Mouse (Mus musculus): Measurements from ENCODE around the gene Abcd2. TPM values are rescaled to one million over a fixed set of nuclear protein-coding genes. Genes with fewer than 3 reads are reported as not detected.
A peak's percentile ranks its signal among the peaks of the same experiment; 100 is the strongest.

Abcd2 gene
- polyA plus RNA-seq, 1 experiment: not detected

GRCm38 (mm10) chr15:91190519-91191207, 936 bp downstream of the Abcd2 start:
- Histone ChIP-seq H3K27ac (ENCODE audit: insufficient read depth, low read depth, low read length) (peak overlapping the region; percentile 40), H3K4me1 (ENCODE audit: control insufficient read depth, insufficient read depth, low read length) (no peaks in the 10 kb centered on the region), H3K4me3 (ENCODE audit: insufficient read depth, low read depth, low read length) (peak overlapping the region; percentile 54)
- no peak for TF ChIP-seq CTCF (IDR thresholded peaks at IDR 0.05; ENCODE audit: insufficient read depth, low read depth, low read length)
- TF ChIP-seq POLR2A (IDR thresholded peaks at IDR 0.05; ENCODE audit: insufficient read depth, low read depth, low read length): no peak
- 12% methylated on average over 17 of the region's 17 CpGs for WGBS

DNA sequence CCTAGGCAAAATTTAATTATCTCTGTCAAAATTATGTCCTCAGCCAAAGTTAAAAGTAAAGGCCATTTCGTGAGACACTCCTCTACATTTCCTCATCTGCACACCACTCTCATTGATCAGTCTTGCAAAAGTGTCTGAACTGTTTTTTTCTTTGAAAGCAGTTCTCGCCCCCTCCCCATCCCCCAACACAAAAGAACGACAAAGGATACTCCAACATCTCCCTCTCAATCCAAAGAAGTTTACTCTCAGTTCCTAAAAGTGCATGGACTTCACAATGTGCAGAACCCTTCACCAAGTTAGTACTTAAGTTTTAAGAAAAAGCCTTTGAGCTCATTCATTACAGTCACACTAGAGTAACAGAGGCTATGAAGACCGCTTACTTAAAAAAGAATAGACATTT, 1.6 kb downstream of the Abcd2 start:
- Histone ChIP-seq H3K4me3 (ENCODE audit: insufficient read depth, low read depth, low read length) (no peak overlapping the region), H3K4me1 (ENCODE audit: control insufficient read depth, insufficient read depth, low read length) (no peaks in the 10 kb centered on the region), H3K27ac (ENCODE audit: insufficient read depth, low read depth, low read length) (no peak overlapping the region)
- TF ChIP-seq CTCF (IDR thresholded peaks at IDR 0.05; ENCODE audit: insufficient read depth, low read depth, low read length) (no peak), POLR2A (IDR thresholded peaks at IDR 0.05; ENCODE audit: insufficient read depth, low read depth, low read length) (no peak)
- 6% methylated on average over 4 of the region's 4 CpGs for WGBS

- no peak overlapping the region for H3K4me3 ChIP-seq (ENCODE audit: insufficient read depth, low read depth, low read length)
- TF ChIP-seq POLR2A (IDR thresholded peaks at IDR 0.05; ENCODE audit: insufficient read depth, low read depth, low read length) (no peak), CTCF (IDR thresholded peaks at IDR 0.05; ENCODE audit: insufficient read depth, low read depth, low read length) (no peak)
- 74% methylated on average over 6 of the region's 6 CpGs for WGBS
Observed at GRCm38 (mm10) chr15:91186358-91186757, 5.2 kb downstream of the Abcd2 start.

DNA sequence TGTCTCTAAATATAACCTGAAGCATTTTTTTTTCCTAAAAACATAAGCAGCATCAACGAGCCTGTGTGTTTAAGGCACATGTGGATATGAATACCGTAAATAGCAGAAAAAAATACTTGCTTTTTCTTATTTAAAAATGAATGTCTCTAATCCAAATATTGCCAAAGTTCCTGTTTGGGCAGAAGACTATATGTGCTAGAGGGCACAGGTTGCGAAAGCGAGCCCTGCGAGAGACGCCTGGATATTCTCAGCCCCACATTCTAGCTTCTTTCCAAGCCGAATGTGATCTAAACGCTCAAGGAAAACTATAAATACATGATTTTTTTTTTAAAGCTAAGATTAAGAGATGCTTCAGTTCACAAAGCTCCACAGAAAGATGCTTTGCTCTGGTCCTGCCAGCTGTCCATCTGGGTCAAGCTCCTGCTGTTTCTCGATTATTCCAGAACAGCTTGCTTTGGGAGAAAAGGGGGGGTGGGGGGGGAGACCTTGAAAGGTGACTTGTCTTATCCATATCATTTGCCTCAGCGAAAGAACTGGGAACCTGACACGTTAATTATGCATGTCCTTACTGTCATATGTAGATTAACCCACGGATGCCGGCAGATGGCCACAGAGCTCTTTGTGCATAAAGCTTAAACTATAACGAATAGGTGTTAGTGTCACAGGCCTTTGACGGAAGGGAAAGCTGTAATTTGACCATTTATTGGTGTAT, 11.5 kb downstream of the Abcd2 start:
- WGBS: 74% methylated on average over 15 of the region's 15 CpGs
- TF ChIP-seq POLR2A (IDR thresholded peaks at IDR 0.05; ENCODE audit: insufficient read depth, low read depth, low read length): no peak
- no peak for TF ChIP-seq CTCF (IDR thresholded peaks at IDR 0.05; ENCODE audit: insufficient read depth, low read depth, low read length)
- Histone ChIP-seq H3K4me3 (ENCODE audit: insufficient read depth, low read depth, low read length) (no peak overlapping the region), H3K27ac (ENCODE audit: insufficient read depth, low read depth, low read length) (no peak overlapping the region), H3K4me1 (ENCODE audit: control insufficient read depth, insufficient read depth, low read length) (no peaks in the 10 kb centered on the region)

More at GRCm38 (mm10) chr15:91186358-91186757, 5.2 kb downstream of the Abcd2 start:
- H3K27ac ChIP-seq (ENCODE audit: insufficient read depth, low read depth, low read length): no peak overlapping the region
- no peaks in the 10 kb centered on the region for H3K4me1 ChIP-seq (ENCODE audit: control insufficient read depth, insufficient read depth, low read length)

- TF ChIP-seq CTCF (IDR thresholded peaks at IDR 0.05; ENCODE audit: insufficient read depth, low read depth, low read length) (no peak), POLR2A (IDR thresholded peaks at IDR 0.05; ENCODE audit: insufficient read depth, low read depth, low read length) (no peak)
- H3K4me1 ChIP-seq (ENCODE audit: control insufficient read depth, insufficient read depth, low read length): no peaks in the 10 kb centered on the region
- WGBS: 79% methylated on average over 9 of the region's 9 CpGs
- no peak overlapping the region for H3K27ac ChIP-seq (ENCODE audit: insufficient read depth, low read depth, low read length)
- no peak overlapping the region for H3K4me3 ChIP-seq (ENCODE audit: insufficient read depth, low read depth, low read length)
Observed at GRCm38 (mm10) chr15:91178656-91179314, 12.8 kb downstream of the Abcd2 start.

DNA sequence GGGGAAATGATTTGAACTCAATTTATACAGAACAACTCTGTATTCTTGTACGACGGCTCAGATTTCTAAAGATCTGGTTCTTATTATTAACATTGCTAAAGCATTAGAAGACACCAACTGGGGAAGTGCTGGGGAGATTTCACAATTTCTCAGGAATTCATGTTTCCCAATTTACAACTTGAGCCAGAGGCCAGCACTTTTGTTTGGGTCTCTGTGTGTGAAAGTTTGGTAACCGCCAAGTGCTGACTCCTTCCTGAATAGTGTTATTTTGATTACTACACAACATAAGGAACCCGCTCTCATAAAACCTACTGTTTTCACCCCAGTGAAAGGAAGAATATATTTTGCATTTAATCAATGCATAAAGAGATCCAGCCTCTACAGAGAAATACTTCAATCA, 19.4 kb downstream of the Abcd2 start:
- TF ChIP-seq CTCF (IDR thresholded peaks at IDR 0.05; ENCODE audit: insufficient read depth, low read depth, low read length) (no peak), POLR2A (IDR thresholded peaks at IDR 0.05; ENCODE audit: insufficient read depth, low read depth, low read length) (no peak)
- H3K27ac ChIP-seq (ENCODE audit: insufficient read depth, low read depth, low read length): no peak overlapping the region
- WGBS: 77% methylated on average over 4 of the region's 4 CpGs
- no peak overlapping the region for H3K4me3 ChIP-seq (ENCODE audit: insufficient read depth, low read depth, low read length)
- H3K4me1 ChIP-seq (ENCODE audit: control insufficient read depth, insufficient read depth, low read length): no peaks in the 10 kb centered on the region

GRCm38 (mm10) chr15:91171332-91171731, 20.3 kb downstream of the Abcd2 start:
- no peak overlapping the region for H3K27ac ChIP-seq (ENCODE audit: insufficient read depth, low read depth, low read length)
- TF ChIP-seq POLR2A (IDR thresholded peaks at IDR 0.05; ENCODE audit: insufficient read depth, low read depth, low read length) (no peak), CTCF (IDR thresholded peaks at IDR 0.05; ENCODE audit: insufficient read depth, low read depth, low read length) (no peak)
- WGBS: 95% methylated on average over 4 of the region's 4 CpGs
- no peaks in the 10 kb centered on the region for H3K4me1 ChIP-seq (ENCODE audit: control insufficient read depth, insufficient read depth, low read length)
- H3K4me3 ChIP-seq (ENCODE audit: insufficient read depth, low read depth, low read length): no peak overlapping the region

GRCm38 (mm10) chr15:91170602-91171328, 20.8 kb downstream of the Abcd2 start:
- 82% methylated on average over 9 of the region's 9 CpGs for WGBS
- no peak for TF ChIP-seq CTCF (IDR thresholded peaks at IDR 0.05; ENCODE audit: insufficient read depth, low read depth, low read length)
- TF ChIP-seq POLR2A (IDR thresholded peaks at IDR 0.05; ENCODE audit: insufficient read depth, low read depth, low read length): no peak
- no peak overlapping the region for H3K27ac ChIP-seq (ENCODE audit: insufficient read depth, low read depth, low read length)
- no peak overlapping the region for H3K4me3 ChIP-seq (ENCODE audit: insufficient read depth, low read depth, low read length)
- no peaks in the 10 kb centered on the region for H3K4me1 ChIP-seq (ENCODE audit: control insufficient read depth, insufficient read depth, low read length)

Measured in olfactory bulb, adult 2 months (tissue).